Mouse (Mus musculus) ES-Bruce4 (cell line): ENCODE data around the gene Abhd4. TPM values are rescaled to one million over a fixed set of nuclear protein-coding genes. Genes with fewer than 3 reads are reported as not detected.

Source experiments
- H3K27ac ChIP-seq: 2 replicates; pipeline ENCODE4 v1.5.1; 2012; ENCODE audit warnings: low read length, inconsistent platforms; ENCODE audit not compliant: insufficient read depth
- H3K27me3 ChIP-seq: 2 replicates; pipeline ENCODE4 v1.6.1; 2012; ENCODE audit warnings: mild to moderate bottlenecking, low read length, inconsistent platforms; ENCODE audit not compliant: control insufficient read depth, poor library complexity, insufficient read depth, severe bottlenecking
- H3K36me3 ChIP-seq: 2 replicates; pipeline ENCODE4 v1.6.1; 2012; ENCODE audit warnings: inconsistent platforms, mild to moderate bottlenecking, low read length, moderate library complexity; ENCODE audit not compliant: control insufficient read depth, poor library complexity, insufficient read depth, severe bottlenecking
- H3K4me1 ChIP-seq: one replicate; pipeline ENCODE4 v1.8.1; 2011; ENCODE audit warnings: low read length; ENCODE audit not compliant: control insufficient read depth, insufficient read depth
- H3K4me3 ChIP-seq: 2 replicates; pipeline ENCODE4 v1.5.1; 2011; ENCODE audit warnings: low read depth, mild to moderate bottlenecking, low read length
- H3K9ac ChIP-seq: 2 replicates; pipeline ENCODE4 v1.6.1; 2012; ENCODE audit warnings: low read depth, mild to moderate bottlenecking, inconsistent platforms; ENCODE audit not compliant: poor library complexity, severe bottlenecking
- H3K9me3 ChIP-seq: replicated peaks from 2 replicates; pipeline ENCODE4 v1.6.1; 2012; ENCODE audit warnings: mild to moderate bottlenecking, low read length, inconsistent platforms; ENCODE audit not compliant: control insufficient read depth, poor library complexity, insufficient read depth, severe bottlenecking
- CTCF ChIP-seq: IDR thresholded peaks from one replicate; pipeline ENCODE4 v1.8.1; 2011; ENCODE audit warnings: low read depth, low read length
- EP300 ChIP-seq: IDR thresholded peaks from 2 replicates; pipeline ENCODE4 v1.6.1; 2011; ENCODE audit warnings: low read depth, low read length; ENCODE audit not compliant: insufficient read depth
- POLR2A ChIP-seq: IDR thresholded peaks from one replicate; pipeline ENCODE4 v1.8.1; 2011; ENCODE audit warnings: low read length; ENCODE audit not compliant: insufficient read depth
- polyA plus RNA-seq: library from polyadenylated mRNA; stranded (reverse); fragments of >200 nt; gene quantifications from 2 replicates; pipeline ENCODE4 v1.2.4, GENCODE M21; 2011; ENCODE audit warnings: low read depth; ENCODE audit not compliant: missing spikeins, insufficient read depth, insufficient read length

The Abhd4 gene
- polyA plus RNA-seq, 1 experiment: 102 TPM

- TF ChIP-seq EP300 (no peak), POLR2A (no peak), CTCF (no peak)
- Histone ChIP-seq H3K36me3 (peaks cover 20% of the 10 kb centered on the region), H3K27me3 (no peaks in the 10 kb centered on the region), H3K4me3 (no peak overlapping the region), H3K27ac (no peak overlapping the region), H3K9me3 (0 out of 2 replicates have a peak, but pooled peaks cover 3% of the 10 kb centered on the region), H3K9ac (no peak overlapping the region), H3K4me1 (peaks cover 3% of the 10 kb centered on the region)
These were observed 15.6 kb downstream of the Abhd4 start for GRCm38 (mm10) chr14:54269566-54269965.

DNA sequence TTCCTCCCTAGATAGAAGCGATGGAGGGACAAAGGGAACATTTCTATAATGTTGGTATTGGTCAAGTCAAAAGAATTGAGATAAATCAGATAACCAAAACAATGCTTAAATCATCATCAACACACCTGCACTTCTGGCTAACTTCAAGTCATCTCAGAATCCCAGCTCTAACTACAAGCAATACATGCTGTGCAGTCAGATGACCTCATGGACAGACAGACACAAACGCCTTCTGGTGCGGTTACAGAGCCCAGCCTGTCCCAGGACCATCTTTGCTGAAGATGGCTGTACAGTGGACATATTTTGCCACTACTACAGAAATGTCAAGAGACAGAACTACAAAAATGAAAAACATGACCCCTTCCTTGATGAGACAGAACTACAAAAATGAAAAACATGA, 16.4 kb downstream of the Abhd4 start:
- Histone ChIP-seq H3K36me3 (peaks cover 18% of the 10 kb centered on the region), H3K9me3 (0 out of 2 replicates have a peak, but pooled peaks cover 3% of the 10 kb centered on the region), H3K4me1 (no peaks in the 10 kb centered on the region), H3K9ac (no peak overlapping the region), H3K27ac (no peak overlapping the region), H3K4me3 (no peak overlapping the region), H3K27me3 (no peaks in the 10 kb centered on the region)
- no peak for TF ChIP-seq CTCF
- TF ChIP-seq POLR2A: no peak

DNA sequence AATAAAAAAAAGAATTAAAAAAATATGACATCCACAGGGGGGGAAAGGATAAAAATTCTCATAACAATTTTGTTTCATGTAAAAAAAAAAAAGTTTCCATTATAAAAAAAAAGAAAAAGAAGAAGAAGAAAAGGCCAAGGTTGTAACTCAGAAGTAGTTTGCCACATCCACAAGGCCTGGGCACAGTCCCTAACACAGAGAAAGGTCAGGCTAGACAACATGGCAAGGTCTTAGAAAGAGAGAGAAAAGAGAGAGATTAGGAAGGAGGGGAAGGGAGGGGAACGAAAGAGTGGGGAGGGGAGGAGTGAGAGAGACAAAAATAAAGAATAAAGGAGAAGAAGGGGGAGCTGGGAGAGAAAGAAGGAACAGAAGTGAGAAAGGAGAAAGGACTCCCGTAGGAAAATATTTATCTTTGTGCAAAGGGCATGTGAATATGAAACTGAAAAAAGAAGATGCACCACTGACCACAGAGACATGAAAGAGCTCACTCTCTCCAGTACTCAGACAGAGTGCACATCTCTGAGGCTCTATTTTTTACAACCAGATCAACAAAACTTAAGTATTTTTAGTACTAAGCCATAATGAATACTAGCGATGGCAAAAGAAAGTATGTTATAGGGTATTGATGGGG, 18.1 kb downstream of the Abhd4 start:
- H3K27ac ChIP-seq: no peak overlapping the region
- H3K9me3 ChIP-seq: 0 out of 2 replicates have a peak, but pooled peaks cover 3% of the 10 kb centered on the region
- no peak overlapping the region for H3K4me3 ChIP-seq
- TF ChIP-seq POLR2A (no peak), CTCF (no peak), EP300 (no peak)
- H3K9ac ChIP-seq: no peak overlapping the region
- no peaks in the 10 kb centered on the region for H3K27me3 ChIP-seq
- H3K4me1 ChIP-seq: no peaks in the 10 kb centered on the region
- peaks cover 11% of the 10 kb centered on the region for H3K36me3 ChIP-seq

DNA sequence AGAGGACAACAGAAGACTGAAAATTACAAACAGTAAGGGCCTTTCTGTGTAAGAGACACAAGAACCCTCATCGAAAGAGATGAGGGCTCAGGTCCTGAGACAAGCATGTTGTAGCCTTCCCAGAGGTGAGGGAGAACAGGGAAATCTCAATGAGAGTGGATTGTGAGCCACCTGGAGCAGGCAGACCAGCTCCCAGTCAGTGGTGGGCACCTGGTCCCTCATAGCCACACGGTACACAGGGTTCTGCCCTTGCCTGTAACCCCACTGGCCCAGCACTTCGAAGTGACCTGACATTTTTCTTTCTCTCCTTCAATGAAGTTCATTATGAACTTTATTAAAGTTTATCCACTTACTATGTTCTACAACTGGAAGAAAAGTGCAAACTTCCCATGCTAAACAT, 18.7 kb downstream of the Abhd4 start:
- no peak overlapping the region for H3K4me3 ChIP-seq
- H3K36me3 ChIP-seq: peaks cover 8% of the 10 kb centered on the region
- no peaks in the 10 kb centered on the region for H3K4me1 ChIP-seq
- 0 out of 2 replicates have a peak, but pooled peaks cover 3% of the 10 kb centered on the region for H3K9me3 ChIP-seq
- no peaks in the 10 kb centered on the region for H3K27me3 ChIP-seq
- no peak overlapping the region for H3K27ac ChIP-seq
- TF ChIP-seq CTCF (no peak), POLR2A (no peak), EP300 (no peak)
- H3K9ac ChIP-seq: no peak overlapping the region

DNA sequence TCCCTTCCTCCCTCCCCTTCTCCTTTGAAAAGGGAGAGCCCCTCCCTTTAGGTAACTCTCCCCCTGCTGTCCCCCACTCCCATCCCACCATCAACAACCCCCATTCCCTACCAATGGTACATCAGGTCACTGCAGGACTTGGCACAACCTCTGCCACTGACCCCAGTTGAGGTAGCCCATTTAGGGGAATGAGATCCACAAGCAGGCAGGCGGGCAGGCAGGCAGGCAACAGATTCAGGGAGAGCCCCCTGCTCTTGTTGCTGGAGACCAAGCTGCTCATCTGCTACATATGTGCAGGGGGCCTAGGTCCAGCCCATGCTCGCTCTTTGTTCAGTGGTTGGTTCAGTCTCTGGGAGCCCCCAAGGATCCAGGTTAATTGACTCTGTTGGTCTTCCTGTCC, 22.5 kb downstream of the Abhd4 start:
- Histone ChIP-seq H3K9me3 (0 out of 2 replicates have a peak, but pooled peaks cover 3% of the 10 kb centered on the region), H3K9ac (no peak overlapping the region), H3K27me3 (no peaks in the 10 kb centered on the region), H3K4me1 (no peaks in the 10 kb centered on the region), H3K27ac (no peak overlapping the region), H3K4me3 (no peak overlapping the region), H3K36me3 (no peaks in the 10 kb centered on the region)
- TF ChIP-seq EP300: no peak
- TF ChIP-seq POLR2A: no peak
- no peak for TF ChIP-seq CTCF

- no peaks in the 10 kb centered on the region for H3K4me1 ChIP-seq
- no peak within 1 kb of the TSS for H3K4me3 ChIP-seq
- H3K36me3 ChIP-seq: no peaks in the 10 kb centered on the region
- no peak within 1 kb of the TSS for H3K27ac ChIP-seq
- no peak for TF ChIP-seq CTCF
- no peak for TF ChIP-seq EP300
- TF ChIP-seq POLR2A: no peak
- no peak within 1 kb of the TSS for H3K9ac ChIP-seq
- no peaks in the 10 kb centered on the region for H3K9me3 ChIP-seq
- H3K27me3 ChIP-seq: no peaks in the 10 kb centered on the region
These were observed 30.9 kb downstream of the Abhd4 start, which contains the start of gene Olfr49 for GRCm38 (mm10) chr14:54284839-54285238. TSS of gene Olfr49 (minus strand) at chr14:54284939.
